Mouse (Mus musculus): ENCODE measurements around the gene Smpx. TPM values are rescaled to one million over a fixed set of nuclear protein-coding genes. Genes with fewer than 3 reads are reported as not detected.

Smpx gene
- 13.3 TPM for polyA plus RNA-seq (2014; fragmentation: Illumina TruSeq; extraction: RNeasy Lipid Tissue Mini Kit (QIAGEN cat#74804); ENCODE audit: insufficient read depth, low read depth, low replicate concordance)

DNA sequence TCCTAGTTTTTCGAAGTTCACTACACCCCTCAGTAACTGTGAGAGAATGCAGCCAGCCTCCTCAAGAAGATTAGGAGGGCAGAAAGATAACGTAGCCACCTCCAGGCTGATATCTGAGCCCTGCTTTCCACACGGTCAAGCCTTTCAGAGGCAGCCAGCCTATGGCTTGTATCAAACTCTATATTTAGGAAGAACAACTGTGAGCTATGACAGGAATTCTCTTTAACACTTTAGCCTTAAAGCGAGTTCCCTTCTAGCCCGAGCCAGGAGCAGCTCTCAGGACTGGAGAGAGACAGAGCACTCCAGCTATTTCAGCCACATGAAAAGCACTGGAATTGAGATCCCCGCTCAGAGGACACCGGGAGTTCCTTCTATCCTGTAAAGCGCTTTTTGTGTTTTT lies at the start of gene Smpx:
Gene Smpx, plus strand, starts transcription at position 49 of the 400 bp plus-strand sequence.

Other genes with a start within 250 kb of the Smpx start
- 38.3 TPM for gene Sms, start 206.6 kb upstream of the Smpx start, polyA plus RNA-seq (2014; fragmentation: Illumina TruSeq; extraction: RNeasy Lipid Tissue Mini Kit (QIAGEN cat#74804); ENCODE audit: insufficient read depth, low read depth, low replicate concordance)
- 1.5 TPM for gene Yy2, start 129.9 kb upstream of the Smpx start, polyA plus RNA-seq (2014; fragmentation: Illumina TruSeq; extraction: RNeasy Lipid Tissue Mini Kit (QIAGEN cat#74804); ENCODE audit: insufficient read depth, low read depth, low replicate concordance)
- gene Mbtps2, start 100.2 kb upstream of the Smpx start, polyA plus RNA-seq (2014; fragmentation: Illumina TruSeq; extraction: RNeasy Lipid Tissue Mini Kit (QIAGEN cat#74804); ENCODE audit: insufficient read depth, low read depth, low replicate concordance): 4.2 TPM
- gene Klhl34, start 119.5 kb downstream of the Smpx start, polyA plus RNA-seq (2014; fragmentation: Illumina TruSeq; extraction: RNeasy Lipid Tissue Mini Kit (QIAGEN cat#74804); ENCODE audit: insufficient read depth, low read depth, low replicate concordance): not detected

Data from lung, adult 10 weeks (tissue).